Mouse (Mus musculus) hindbrain, embryonic 13.5 days (tissue): Measurements from ENCODE around the gene Vtcn1. TPM values are rescaled to one million over a fixed set of nuclear protein-coding genes. Genes with fewer than 3 reads are reported as not detected.
A peak's percentile ranks its signal among the peaks of the same experiment; 100 is the strongest.
"Not testable (repeated sequence)": the region's sequence is repeated elsewhere in the genome, so short reads cannot be mapped to it uniquely, and the experiment has no call there.

ENCODE experiments used
- ATAC-seq: fragments of 200-750 bp; cut with Nextera tagmentation; 2 replicates; pipeline ENCODE4 v1.8.0; 2017; ENCODE audit warnings: moderate TSS enrichment; ENCODE audit not compliant: low FRiP score
- H3K27ac ChIP-seq: fragments of 300-500 bp; sonication (generic); 2 replicates; pipeline ENCODE4 v1.5.1; 2015; ENCODE audit warnings: inconsistent platforms, mild to moderate bottlenecking, moderate library complexity
- H3K27me3 ChIP-seq: fragments of 300-500 bp; sonication (generic); 2 replicates; pipeline ENCODE4 v1.6.1; 2015; ENCODE audit warnings: mild to moderate bottlenecking, inconsistent platforms
- H3K36me3 ChIP-seq: fragments of 300-500 bp; sonication (generic); 2 replicates; pipeline ENCODE4 v1.6.1; 2015; ENCODE audit warnings: mild to moderate bottlenecking, inconsistent platforms
- H3K4me1 ChIP-seq: fragments of 300-500 bp; sonication (generic); replicated peaks from 2 replicates; pipeline ENCODE4 v1.6.1; 2015; ENCODE audit warnings: inconsistent platforms
- H3K4me2 ChIP-seq: fragments of 300-500 bp; sonication (generic); 2 replicates; pipeline ENCODE4 v1.6.1; 2015; ENCODE audit warnings: inconsistent platforms, mild to moderate bottlenecking, moderate library complexity
- H3K4me3 ChIP-seq: fragments of 300-500 bp; sonication (generic); 2 replicates; pipeline ENCODE4 v1.5.1; 2015; ENCODE audit warnings: mild to moderate bottlenecking, inconsistent platforms
- H3K9ac ChIP-seq: fragments of 300-500 bp; sonication (generic); 2 replicates; pipeline ENCODE4 v1.6.1; 2015; ENCODE audit warnings: mild to moderate bottlenecking, inconsistent platforms
- H3K9me3 ChIP-seq: fragments of 300-500 bp; sonication (generic); 2 replicates; pipeline ENCODE4 v1.6.1; 2016; ENCODE audit warnings: inconsistent platforms
- WGBS: fragments of 180-500 bp; shearing (Covaris S2); methylation state at CpG from one replicate; pipeline ENCODE4 v1.1.7; 2015; 5-methylcytosine and 5-hydroxymethylcytosine counted together
- polyA plus RNA-seq: library from polyadenylated mRNA; unstranded; fragments of >200 nt; fragmentation: Nextera tagmentation; extraction: Ambion mirVana; gene quantifications from 2 replicates; pipeline ENCODE4 v1.2.1, GENCODE M21; 2015

Gene Vtcn1
- polyA plus RNA-seq, 1 experiment from 2014 or later = not detected

GRCm38 (mm10) chr3:100811836-100812235, 13.4 kb upstream of the Vtcn1 start:
- no peak for ATAC-seq
- Histone ChIP-seq H3K36me3 (no peaks in the 10 kb centered on the region), H3K4me3 (no peak overlapping the region), H3K27ac (no peak overlapping the region), H3K4me2 (no peak overlapping the region), H3K9me3 (no peaks in the 10 kb centered on the region), H3K4me1 (no peaks in the 10 kb centered on the region), H3K27me3 (no peaks in the 10 kb centered on the region), H3K9ac (no peak overlapping the region)
- WGBS = 86% methylated on average over 2 of the region's 2 CpGs

- not testable (repeated sequence) for ATAC-seq, H3K27ac ChIP-seq, H3K36me3 ChIP-seq, H3K9ac ChIP-seq, H3K4me3 ChIP-seq, H3K9me3 ChIP-seq, H3K4me1 ChIP-seq, H3K27me3 ChIP-seq, H3K4me2 ChIP-seq
- 51% methylated on average over 1 of the region's 1 CpGs for WGBS
Observed at GRCm38 (mm10) chr3:100815490-100815889, 9.8 kb upstream of the Vtcn1 start.

- no peak for ATAC-seq
- WGBS = 82% methylated on average over 4 of the region's 4 CpGs
- H3K4me2 ChIP-seq = no peak overlapping the region
- no peaks in the 10 kb centered on the region for H3K27me3 ChIP-seq
- peaks cover 9% of the 10 kb centered on the region for H3K4me1 ChIP-seq
- H3K36me3 ChIP-seq = no peaks in the 10 kb centered on the region
- H3K9ac ChIP-seq = no peak overlapping the region
- no peak overlapping the region for H3K4me3 ChIP-seq
- no peaks in the 10 kb centered on the region for H3K9me3 ChIP-seq
- no peak overlapping the region for H3K27ac ChIP-seq
Observed at GRCm38 (mm10) chr3:100818709-100819108, 6.5 kb upstream of the Vtcn1 start.

- no peak for ATAC-seq
- H3K4me3 ChIP-seq = no peak overlapping the region
- H3K27me3 ChIP-seq = no peaks in the 10 kb centered on the region
- H3K9ac ChIP-seq = no peak overlapping the region
- H3K4me1 ChIP-seq = peaks cover 9% of the 10 kb centered on the region
- no peak overlapping the region for H3K4me2 ChIP-seq
- H3K27ac ChIP-seq = no peak overlapping the region
- WGBS = 93% methylated on average over 5 of the region's 5 CpGs
- H3K9me3 ChIP-seq = no peaks in the 10 kb centered on the region
- H3K36me3 ChIP-seq = no peaks in the 10 kb centered on the region
Observed at GRCm38 (mm10) chr3:100819571-100819970, 5.7 kb upstream of the Vtcn1 start.

DNA sequence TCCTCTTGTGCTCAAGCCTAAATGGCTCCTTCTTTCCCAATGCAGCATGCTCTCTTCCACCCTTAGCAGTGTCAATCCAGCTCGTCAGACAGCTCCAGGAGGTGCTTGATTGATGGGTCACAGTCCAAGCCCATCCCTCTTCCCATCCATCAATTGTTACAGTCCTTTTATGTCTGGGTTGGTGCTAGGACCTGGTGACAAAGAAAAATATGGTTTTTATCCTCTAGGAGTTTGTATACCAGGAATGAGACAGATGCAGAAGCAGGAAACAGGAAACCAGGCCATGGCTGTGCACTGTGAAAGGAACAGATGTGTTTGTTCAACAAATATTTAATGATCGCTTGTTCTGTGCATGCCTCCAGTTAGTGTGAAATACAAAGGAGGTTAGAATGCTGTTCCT, 4.4 kb upstream of the Vtcn1 start:
- Histone ChIP-seq H3K4me1 (peaks cover 9% of the 10 kb centered on the region), H3K27me3 (no peaks in the 10 kb centered on the region), H3K27ac (peak overlapping the region; percentile 40), H3K9me3 (no peaks in the 10 kb centered on the region), H3K36me3 (no peaks in the 10 kb centered on the region), H3K9ac (0 out of 2 replicates have a peak overlapping the region, but pooled peaks have one; percentile 13), H3K4me2 (no peak overlapping the region), H3K4me3 (no peak overlapping the region)
- ATAC-seq = peak; percentile 62
- 46% methylated on average over 2 of the region's 2 CpGs for WGBS

DNA sequence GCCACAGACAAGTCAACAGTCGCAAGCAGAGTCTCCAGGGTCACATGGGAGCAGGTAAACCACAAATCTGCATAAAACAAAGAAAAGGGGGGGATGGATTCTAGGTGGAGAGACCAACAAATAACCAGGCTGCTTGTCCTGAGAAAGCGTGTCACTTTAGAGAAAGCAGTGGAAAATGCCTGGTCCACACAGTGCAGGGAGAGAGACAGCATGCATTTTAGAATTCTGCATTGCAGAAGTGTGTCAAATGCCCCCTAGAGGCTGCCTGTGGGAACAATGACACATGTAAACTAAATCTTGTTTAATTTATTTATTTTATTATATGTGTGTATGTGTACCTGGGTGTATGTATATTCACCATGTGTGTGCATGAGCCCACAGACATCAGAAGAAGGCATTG, 4.0 kb upstream of the Vtcn1 start:
- WGBS = 54% methylated on average over 2 of the region's 2 CpGs
- H3K4me1 ChIP-seq = peaks cover 9% of the 10 kb centered on the region
- ATAC-seq = peak; percentile 80
- H3K4me3 ChIP-seq = no peak overlapping the region
- H3K27ac ChIP-seq = peak overlapping the region; percentile 40; the same call in 1 of the 2 replicates
- H3K4me2 ChIP-seq = no peak overlapping the region
- H3K9ac ChIP-seq = 0 out of 2 replicates have a peak overlapping the region, but pooled peaks have one; percentile 13
- no peaks in the 10 kb centered on the region for H3K9me3 ChIP-seq
- H3K27me3 ChIP-seq = no peaks in the 10 kb centered on the region
- no peaks in the 10 kb centered on the region for H3K36me3 ChIP-seq

GRCm38 (mm10) chr3:100843784-100844183, 18.5 kb downstream of the Vtcn1 start:
- H3K27me3 ChIP-seq = no peaks in the 10 kb centered on the region

GRCm38 (mm10) chr3:100844366-100844765, 19.1 kb downstream of the Vtcn1 start:
- WGBS = 63% methylated on average over 5 of the region's 5 CpGs
- no peaks in the 10 kb centered on the region for H3K9me3 ChIP-seq
- ATAC-seq = no peak
- no peak overlapping the region for H3K27ac ChIP-seq
- H3K4me2 ChIP-seq = no peak overlapping the region
- H3K36me3 ChIP-seq = no peaks in the 10 kb centered on the region
- no peaks in the 10 kb centered on the region for H3K4me1 ChIP-seq
- no peaks in the 10 kb centered on the region for H3K27me3 ChIP-seq
- no peak overlapping the region for H3K4me3 ChIP-seq
- no peak overlapping the region for H3K9ac ChIP-seq

More at GRCm38 (mm10) chr3:100843784-100844183, 18.5 kb downstream of the Vtcn1 start:
- 81% methylated on average over 3 of the region's 3 CpGs for WGBS
- Histone ChIP-seq H3K9ac (no peak overlapping the region), H3K4me2 (no peak overlapping the region), H3K4me3 (no peak overlapping the region), H3K27ac (no peak overlapping the region), H3K9me3 (no peaks in the 10 kb centered on the region), H3K36me3 (no peaks in the 10 kb centered on the region), H3K4me1 (no peaks in the 10 kb centered on the region)
- ATAC-seq = no peak

DNA sequence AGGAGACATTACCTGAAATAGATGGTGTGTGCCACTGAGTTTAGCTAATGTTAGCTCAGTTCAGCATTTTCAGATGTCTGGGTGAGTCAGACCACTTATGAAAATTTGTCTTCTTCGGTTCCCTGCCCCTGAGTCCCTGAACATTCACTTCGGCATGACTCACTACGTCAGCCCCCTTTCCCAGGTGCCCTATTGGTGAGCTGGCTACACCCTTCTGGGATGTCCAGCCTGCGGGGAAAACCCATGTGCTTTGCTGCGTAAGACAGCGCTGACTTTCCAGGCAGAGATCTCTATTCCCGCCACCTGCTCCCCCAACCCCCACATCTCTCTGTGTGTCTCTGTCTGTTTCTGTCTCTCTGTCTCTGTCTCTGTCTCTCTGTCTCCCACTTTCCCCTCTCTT, 23.1 kb downstream of the Vtcn1 start:
- Histone ChIP-seq H3K27ac (no peak overlapping the region), H3K4me3 (no peak overlapping the region), H3K27me3 (no peaks in the 10 kb centered on the region), H3K9me3 (no peaks in the 10 kb centered on the region), H3K4me2 (no peak overlapping the region), H3K9ac (no peak overlapping the region), H3K36me3 (no peaks in the 10 kb centered on the region), H3K4me1 (no peaks in the 10 kb centered on the region)
- 86% methylated on average over 7 of the region's 7 CpGs for WGBS
- no peak for ATAC-seq

GRCm38 (mm10) chr3:100850468-100850867, 25.2 kb downstream of the Vtcn1 start:
- Histone ChIP-seq H3K4me2 (no peak overlapping the region), H3K4me1 (no peaks in the 10 kb centered on the region), H3K27ac (no peak overlapping the region), H3K4me3 (no peak overlapping the region), H3K36me3 (no peaks in the 10 kb centered on the region), H3K9me3 (no peaks in the 10 kb centered on the region), H3K9ac (no peak overlapping the region), H3K27me3 (no peaks in the 10 kb centered on the region)
- no peak for ATAC-seq
- WGBS = 85% methylated on average over 6 of the region's 6 CpGs

DNA sequence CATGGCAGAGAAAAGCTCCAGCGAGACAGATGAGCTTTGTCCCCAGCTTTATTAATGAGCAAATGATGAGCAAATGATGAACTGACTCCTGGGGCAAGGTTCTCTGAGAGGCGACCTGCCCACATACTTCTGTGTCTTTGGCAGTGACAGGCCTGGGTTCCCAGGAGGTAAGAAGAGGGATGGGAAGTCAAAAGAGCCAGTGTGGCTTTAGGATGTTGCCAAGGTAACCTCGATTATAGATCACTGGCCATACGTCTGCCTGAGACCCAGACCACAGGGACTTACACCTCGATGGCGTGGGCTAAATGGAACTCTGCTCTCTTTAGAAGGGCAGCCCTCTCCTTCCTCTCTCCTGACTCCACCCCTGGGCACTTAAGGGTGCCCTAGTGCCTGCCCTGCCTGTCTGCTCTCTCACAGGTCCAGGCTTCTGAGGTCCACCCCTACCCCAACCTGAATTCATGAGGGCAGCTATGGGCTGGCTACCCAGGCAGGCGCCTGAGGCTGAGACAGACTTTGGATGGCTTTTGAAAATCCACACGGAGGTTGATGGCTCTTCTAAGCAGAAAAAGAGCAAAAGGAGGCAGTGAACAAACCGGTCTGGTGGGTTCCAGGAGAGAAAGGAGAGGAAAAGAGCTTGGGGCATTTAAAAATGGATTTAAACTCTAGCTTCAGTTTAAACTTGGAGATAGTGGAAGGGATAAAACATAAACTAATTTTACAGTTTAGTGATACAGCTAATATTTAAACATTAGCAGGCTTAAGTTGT, 31.0 kb downstream of the Vtcn1 start:
- Histone ChIP-seq H3K4me2 (no peak overlapping the region), H3K4me1 (peaks cover 6% of the 10 kb centered on the region; the same call in 1 of the 2 replicates), H3K9ac (no peak overlapping the region), H3K27me3 (no peaks in the 10 kb centered on the region), H3K9me3 (no peaks in the 10 kb centered on the region), H3K4me3 (no peak overlapping the region), H3K36me3 (no peaks in the 10 kb centered on the region), H3K27ac (no peak overlapping the region)
- no peak for ATAC-seq
- 43% methylated on average over 9 of the region's 9 CpGs for WGBS

DNA sequence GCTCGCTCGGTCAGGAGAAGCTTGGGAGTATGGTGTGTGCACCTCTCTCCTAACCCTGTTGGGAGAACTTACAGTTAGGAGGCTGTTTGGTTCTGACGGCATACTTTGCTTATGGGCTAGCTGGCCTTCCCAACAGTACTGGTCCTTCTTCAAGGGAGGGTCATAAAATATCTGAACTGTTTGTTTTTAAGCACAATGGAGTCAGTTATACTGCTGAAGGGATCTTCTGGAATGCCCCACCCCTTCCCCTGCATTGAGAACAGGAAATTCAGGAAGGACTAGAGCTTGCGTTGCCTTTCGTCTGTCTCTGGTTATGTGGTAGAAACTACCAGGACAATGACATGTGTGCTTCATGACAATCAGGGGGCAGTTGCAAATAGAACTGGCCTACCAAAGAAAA, 31.9 kb downstream of the Vtcn1 start:
- Histone ChIP-seq H3K4me2 (no peak overlapping the region), H3K36me3 (no peaks in the 10 kb centered on the region), H3K4me3 (no peak overlapping the region), H3K4me1 (peaks cover 12% of the 10 kb centered on the region), H3K9ac (no peak overlapping the region), H3K27me3 (no peaks in the 10 kb centered on the region), H3K27ac (no peak overlapping the region), H3K9me3 (no peaks in the 10 kb centered on the region)
- 86% methylated on average over 5 of the region's 5 CpGs for WGBS
- no peak for ATAC-seq

GRCm38 (mm10) chr3:100858334-100859002, 33.2 kb downstream of the Vtcn1 start:
- H3K27ac ChIP-seq = no peak overlapping the region
- peaks cover 12% of the 10 kb centered on the region for H3K4me1 ChIP-seq
- ATAC-seq = no peak
- whole genome bisulfite sequencing = 84% methylated on average over 5 of the region's 5 CpGs
- no peak overlapping the region for H3K4me2 ChIP-seq
- no peak overlapping the region for H3K4me3 ChIP-seq
- H3K9me3 ChIP-seq = no peaks in the 10 kb centered on the region
- no peaks in the 10 kb centered on the region for H3K27me3 ChIP-seq
- no peak overlapping the region for H3K9ac ChIP-seq
- H3K36me3 ChIP-seq = no peaks in the 10 kb centered on the region
